Mouse (Mus musculus): ENCODE measurements around the gene Aoc2. TPM values are rescaled to one million over a fixed set of nuclear protein-coding genes. Genes with fewer than 3 reads are reported as not detected.
"Not testable (repeated sequence)": the region's sequence is repeated elsewhere in the genome, so short reads cannot be mapped to it uniquely, and the experiment has no call there.

Gene Aoc2
- polyA plus RNA-seq, 1 experiment from 2014 or later, result 2.7 TPM

DNA sequence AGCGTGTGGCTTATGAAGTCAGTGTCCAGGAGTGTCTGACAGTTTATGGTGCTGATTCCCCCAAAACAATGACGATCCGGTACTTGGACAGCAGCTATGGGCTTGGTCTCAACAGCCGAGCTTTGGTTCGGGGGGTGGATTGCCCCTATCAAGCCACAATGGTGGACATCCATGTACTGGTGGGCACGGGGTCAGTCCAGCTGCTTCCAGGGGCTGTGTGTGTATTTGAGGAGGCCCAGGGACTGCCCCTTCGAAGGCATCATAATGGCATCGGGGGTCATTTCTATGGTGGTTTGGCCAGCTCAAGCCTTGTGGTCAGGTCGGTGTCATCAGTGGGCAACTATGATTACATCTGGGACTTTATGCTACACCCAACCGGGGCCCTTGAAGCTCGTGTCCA is 1.3 kb downstream of the Aoc2 start:
- Histone ChIP-seq H3K9me3 (replicated peaks) (no peaks in the 10 kb centered on the region), H3K36me3 (peaks cover 63% of the 10 kb centered on the region), H3K27me3 (ENCODE audit: low read depth, poor library complexity, severe bottlenecking) (no peaks in the 10 kb centered on the region), H3K4me3 (no peak overlapping the region), H3K4me1 (peaks cover 7% of the 10 kb centered on the region; the same call in 1 of the 2 replicates), H3K27ac (no peak overlapping the region)
- DNase-seq (ENCODE audit: low spot score), result no peak
- 88% methylated on average over 11 of the region's 11 CpGs for WGBS

DNA sequence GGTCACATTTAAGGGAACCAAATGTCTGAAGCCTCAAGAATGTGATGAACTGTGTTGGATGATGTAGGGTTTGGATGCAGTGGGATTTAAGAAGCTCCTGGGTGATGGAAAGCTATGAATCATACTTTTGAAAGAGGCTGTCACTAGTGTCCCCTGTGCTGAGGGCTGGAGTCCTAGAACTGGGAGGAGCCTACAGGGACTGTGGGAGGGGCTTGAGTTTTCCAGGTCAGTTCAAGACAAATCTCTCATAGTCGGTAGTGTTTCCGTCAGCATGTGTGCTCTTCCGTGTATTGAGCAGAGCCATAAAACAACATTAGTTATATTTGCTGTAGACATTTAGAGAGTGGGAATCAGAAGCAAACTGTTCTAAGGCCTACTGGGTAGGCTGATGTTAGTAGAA is 2.4 kb downstream of the Aoc2 start:
- peaks cover 7% of the 10 kb centered on the region; the same call in 1 of the 2 replicates for H3K4me1 ChIP-seq
- H3K27me3 ChIP-seq (ENCODE audit: low read depth, poor library complexity, severe bottlenecking), result no peaks in the 10 kb centered on the region
- WGBS, result 55% methylated on average over 3 of the region's 3 CpGs
- peaks cover 52% of the 10 kb centered on the region for H3K36me3 ChIP-seq
- no peak overlapping the region for H3K4me3 ChIP-seq
- H3K9me3 ChIP-seq (replicated peaks), result no peaks in the 10 kb centered on the region
- no peak overlapping the region for H3K27ac ChIP-seq
- no peak for DNase-seq (ENCODE audit: low spot score)

DNA sequence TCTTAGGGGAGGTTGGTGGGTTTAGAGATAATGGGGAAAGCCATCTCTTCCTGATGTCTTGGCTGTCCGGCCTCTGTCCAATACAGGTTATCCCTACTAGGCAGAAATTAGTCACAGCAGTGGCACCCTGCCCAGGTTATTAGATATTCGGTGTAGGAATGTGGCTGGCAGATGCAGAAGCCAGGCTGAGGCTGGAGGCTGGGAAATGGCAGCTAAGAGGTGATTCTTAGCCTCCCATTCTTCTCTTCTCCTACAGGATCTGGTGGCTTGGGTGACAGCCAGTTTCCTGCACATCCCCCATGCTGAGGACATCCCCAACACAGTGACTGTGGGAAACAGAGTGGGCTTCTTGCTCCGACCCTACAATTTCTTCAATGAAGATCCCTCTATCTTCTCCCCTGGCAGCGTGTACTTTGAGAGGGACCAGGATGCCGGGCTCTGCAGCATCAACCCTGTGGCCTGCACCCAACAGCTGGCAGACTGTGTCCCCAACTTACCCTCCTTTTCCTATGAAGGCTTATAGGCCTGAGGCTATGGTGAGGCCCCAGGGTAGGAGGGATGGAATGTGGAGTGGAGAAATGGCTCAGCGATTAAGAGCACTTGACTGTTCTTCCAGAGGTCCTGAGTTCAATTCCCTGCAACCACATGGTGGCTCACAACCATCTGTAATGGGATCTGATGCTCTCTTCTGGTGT is 4.2 kb downstream of the Aoc2 start:
- H3K27ac ChIP-seq, result no peak overlapping the region
- H3K9me3 ChIP-seq (replicated peaks), result no peaks in the 10 kb centered on the region
- no peaks in the 10 kb centered on the region for H3K27me3 ChIP-seq (ENCODE audit: low read depth, poor library complexity, severe bottlenecking)
- peaks cover 16% of the 10 kb centered on the region for H3K4me1 ChIP-seq
- no peak for DNase-seq (ENCODE audit: low spot score)
- H3K4me3 ChIP-seq, result no peak overlapping the region
- WGBS, result 88% methylated on average over 6 of the region's 6 CpGs
- H3K36me3 ChIP-seq, result peaks cover 34% of the 10 kb centered on the region

DNA sequence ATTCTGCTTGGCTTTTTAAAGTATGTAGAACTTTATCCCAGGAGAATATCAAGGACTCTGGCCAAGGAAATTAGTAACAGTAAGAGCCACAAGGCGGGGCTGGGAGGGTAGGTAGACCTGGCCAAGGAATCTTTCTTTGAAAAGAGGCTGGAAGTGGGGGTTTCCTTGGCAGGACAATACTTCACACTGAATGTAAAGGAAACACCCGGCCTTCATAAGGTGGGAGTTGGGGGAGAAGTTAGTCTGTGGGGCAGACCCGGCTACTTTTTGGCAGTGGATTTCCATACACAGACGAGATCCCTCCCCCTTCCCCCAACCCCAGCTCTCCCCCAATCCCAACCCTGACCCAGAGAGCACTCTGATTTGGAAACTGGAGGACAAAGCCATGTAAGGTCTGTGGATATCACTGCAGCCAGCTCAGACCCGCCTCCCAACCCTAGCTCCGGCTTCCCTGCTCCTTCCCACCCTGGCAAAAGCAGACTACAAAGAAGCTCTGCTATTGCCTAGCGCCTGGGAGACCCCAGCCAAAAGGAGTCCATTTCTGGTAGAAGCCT is 5.6 kb downstream of the Aoc2 start, which contains the start of gene Aoc3:
Gene Aoc3, plus strand, starts transcription at position 235 of the 554 bp plus-strand sequence.
- no peak within 1 kb of the TSS for H3K4me3 ChIP-seq
- H3K9me3 ChIP-seq (replicated peaks), result no peaks in the 10 kb centered on the region
- H3K27me3 ChIP-seq (ENCODE audit: low read depth, poor library complexity, severe bottlenecking), result no peaks in the 10 kb centered on the region
- 78% methylated on average over 7 of the region's 7 CpGs for WGBS
- H3K27ac ChIP-seq, result no peak within 1 kb of the TSS
- H3K36me3 ChIP-seq, result peaks cover 20% of the 10 kb centered on the region
- DNase-seq (ENCODE audit: low spot score), result no peak
- H3K4me1 ChIP-seq, result peaks cover 23% of the 10 kb centered on the region

DNA sequence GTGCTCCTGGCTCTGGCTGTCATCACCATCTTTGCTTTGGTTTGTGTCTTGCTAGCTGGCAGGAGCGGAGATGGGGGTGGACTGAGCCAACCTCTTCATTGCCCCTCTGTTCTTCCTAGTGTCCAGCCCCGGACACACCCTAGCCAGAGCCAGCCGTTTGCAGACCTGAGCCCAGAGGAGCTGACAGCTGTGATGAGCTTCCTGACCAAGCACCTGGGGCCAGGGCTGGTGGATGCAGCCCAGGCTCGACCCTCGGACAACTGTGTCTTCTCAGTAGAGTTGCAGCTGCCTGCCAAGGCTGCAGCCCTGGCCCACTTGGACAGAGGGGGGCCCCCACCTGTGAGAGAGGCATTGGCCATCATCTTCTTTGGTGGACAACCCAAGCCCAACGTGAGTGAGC is 6.1 kb downstream of the Aoc2 start:
- not testable (repeated sequence) for H3K27me3 ChIP-seq (ENCODE audit: low read depth, poor library complexity, severe bottlenecking); H3K27ac ChIP-seq; H3K4me3 ChIP-seq; H3K9me3 ChIP-seq (replicated peaks); DNase-seq (ENCODE audit: low spot score)
- Histone ChIP-seq H3K36me3 (peaks cover 15% of the 10 kb centered on the region), H3K4me1 (peaks cover 28% of the 10 kb centered on the region)
- WGBS, result 87% methylated on average over 6 of the region's 6 CpGs

DNA sequence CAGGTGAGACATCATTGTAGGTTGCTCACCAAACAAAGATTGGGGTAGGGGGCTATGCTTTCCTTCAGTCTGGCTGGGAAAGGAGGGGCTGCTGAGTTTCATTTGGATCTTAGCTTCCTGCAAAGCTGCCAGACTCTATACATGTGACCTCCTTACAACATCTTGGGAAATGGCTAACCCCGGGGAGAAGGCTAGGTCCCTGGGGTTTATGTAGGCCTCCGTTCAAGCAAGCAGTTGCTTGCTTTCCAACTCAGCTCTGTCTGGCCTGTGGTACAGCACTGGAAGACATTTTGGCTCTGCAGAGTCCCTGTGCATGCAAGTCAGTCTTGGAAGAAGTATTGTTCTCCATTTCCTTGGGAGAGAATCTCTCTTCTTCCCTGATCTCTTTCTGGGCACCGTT is 7.7 kb downstream of the Aoc2 start:
- no peak for DNase-seq (ENCODE audit: low spot score)
- WGBS, result 85% methylated on average over 3 of the region's 3 CpGs
- Histone ChIP-seq H3K36me3 (peaks cover 7% of the 10 kb centered on the region; the same call in 1 of the 2 replicates), H3K4me1 (peaks cover 28% of the 10 kb centered on the region), H3K27ac (no peak overlapping the region), H3K4me3 (no peak overlapping the region), H3K9me3 (replicated peaks) (no peaks in the 10 kb centered on the region), H3K27me3 (ENCODE audit: low read depth, poor library complexity, severe bottlenecking) (no peaks in the 10 kb centered on the region)

DNA sequence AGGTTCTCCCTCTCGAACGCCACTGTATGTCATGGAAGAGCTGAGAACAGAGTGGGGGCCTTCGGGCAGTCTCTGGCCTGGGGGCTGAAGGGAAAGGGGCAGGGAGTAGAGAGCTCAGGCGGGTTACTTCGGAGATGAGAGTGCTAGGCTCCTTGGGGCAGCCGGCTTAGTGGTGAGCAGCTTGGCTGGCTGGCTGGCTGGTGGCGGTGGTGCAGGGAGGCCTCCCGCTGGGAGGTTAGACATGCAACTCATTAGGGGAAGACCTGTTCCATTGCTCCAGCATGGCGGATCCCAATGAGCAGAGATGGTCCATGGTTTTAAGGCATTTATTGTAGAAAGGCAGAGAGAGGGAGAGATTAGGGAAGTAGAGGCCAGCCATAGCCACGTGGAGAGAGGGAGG is 9.2 kb downstream of the Aoc2 start:
- WGBS, result 25% methylated on average over 10 of the region's 10 CpGs

DNA sequence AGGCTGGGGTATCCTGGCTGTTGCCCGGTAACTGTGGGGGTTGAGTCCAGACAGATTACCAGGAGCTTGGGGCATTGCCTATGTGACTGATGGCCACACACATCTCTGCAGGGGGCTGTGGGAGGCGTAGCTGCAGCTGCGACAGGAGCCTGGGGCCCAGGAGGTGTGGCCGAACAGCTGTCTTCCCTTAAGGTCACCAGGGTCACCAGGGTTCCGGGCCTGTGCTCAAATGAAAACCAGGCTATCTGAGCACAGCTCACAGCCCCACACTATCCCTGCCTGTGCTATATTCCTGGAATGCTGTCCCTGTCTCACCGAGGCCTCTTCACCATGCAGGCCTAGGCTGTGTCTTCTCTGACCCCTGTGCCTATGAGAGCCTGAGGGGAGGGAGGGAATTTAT is 9.7 kb downstream of the Aoc2 start:
- peak; percentile 83 for DNase-seq (ENCODE audit: low spot score)
- Histone ChIP-seq H3K27me3 (ENCODE audit: low read depth, poor library complexity, severe bottlenecking) (no peaks in the 10 kb centered on the region), H3K27ac (peak overlapping the region; percentile 77), H3K36me3 (no peaks in the 10 kb centered on the region), H3K4me3 (peak overlapping the region; percentile 19; the same call in 1 of the 2 replicates), H3K4me1 (peaks cover 42% of the 10 kb centered on the region), H3K9me3 (replicated peaks) (no peaks in the 10 kb centered on the region)
- WGBS, result 1% methylated on average over 6 of the region's 6 CpGs

More for the DNA sequence above, 9.2 kb downstream of the Aoc2 start:
- DNase-seq (ENCODE audit: low spot score), result peak; percentile 53
- Histone ChIP-seq H3K9me3 (replicated peaks) (no peaks in the 10 kb centered on the region), H3K27me3 (ENCODE audit: low read depth, poor library complexity, severe bottlenecking) (no peaks in the 10 kb centered on the region), H3K27ac (peak overlapping the region; percentile 77), H3K4me3 (peak overlapping the region; percentile 19; the same call in 1 of the 2 replicates), H3K36me3 (no peaks in the 10 kb centered on the region), H3K4me1 (peaks cover 42% of the 10 kb centered on the region)

DNA sequence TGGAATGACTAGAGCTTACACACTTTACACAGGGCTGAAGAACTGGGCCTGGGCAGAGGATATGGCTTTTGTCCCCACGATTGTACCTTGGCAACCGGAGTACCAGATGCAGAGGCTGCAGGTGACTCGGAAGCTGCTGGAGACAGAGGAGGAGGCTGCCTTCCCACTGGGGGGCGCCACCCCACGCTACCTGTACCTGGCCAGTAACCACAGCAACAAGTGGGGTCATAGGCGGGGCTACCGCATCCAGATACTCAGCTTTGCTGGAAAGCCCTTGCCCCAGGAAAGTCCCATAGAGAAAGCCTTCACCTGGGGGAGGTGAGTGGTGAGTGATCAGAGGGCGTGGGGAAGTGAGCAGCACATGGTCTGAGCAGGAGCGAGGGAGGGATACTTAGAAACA is 10.8 kb downstream of the Aoc2 start:
- DNase-seq (ENCODE audit: low spot score), result no peak
- Histone ChIP-seq H3K27me3 (ENCODE audit: low read depth, poor library complexity, severe bottlenecking) (no peaks in the 10 kb centered on the region), H3K9me3 (replicated peaks) (no peaks in the 10 kb centered on the region), H3K4me1 (peaks cover 42% of the 10 kb centered on the region), H3K4me3 (no peak overlapping the region), H3K36me3 (no peaks in the 10 kb centered on the region), H3K27ac (peak overlapping the region; percentile 56)
- WGBS, result 89% methylated on average over 9 of the region's 9 CpGs

DNA sequence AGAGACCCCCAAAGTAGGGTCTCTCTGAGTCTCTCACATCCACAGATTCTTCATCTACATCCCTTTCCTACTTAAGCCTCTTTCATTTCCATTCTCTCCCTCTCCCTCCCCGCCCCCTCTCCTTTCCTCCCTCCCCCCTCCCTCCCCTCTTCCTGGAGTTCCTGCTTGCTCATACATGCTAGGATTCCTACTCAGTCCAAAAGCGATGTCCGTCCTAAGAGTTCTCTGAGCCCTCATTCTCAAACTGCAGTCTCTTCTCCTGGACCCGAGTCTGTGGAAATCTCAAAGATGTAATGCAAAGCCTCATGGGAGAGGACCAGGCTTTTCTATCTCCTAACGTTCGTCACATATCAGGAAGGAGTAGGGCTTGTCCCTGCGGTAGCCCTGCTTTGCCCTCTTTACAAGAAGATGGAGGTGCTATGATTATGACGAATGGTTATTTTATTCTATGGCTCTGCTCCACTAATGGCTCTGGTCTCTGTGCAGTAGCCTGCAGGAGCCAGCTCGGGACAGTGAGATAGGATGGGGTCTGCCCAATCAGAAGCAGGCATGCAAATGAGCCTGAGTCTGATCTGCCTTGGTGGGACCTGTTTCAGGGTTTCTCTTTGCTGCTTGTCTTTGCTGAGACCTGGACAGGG is 13.4 kb downstream of the Aoc2 start:
- H3K27me3 ChIP-seq (ENCODE audit: low read depth, poor library complexity, severe bottlenecking), result no peaks in the 10 kb centered on the region
- peak; percentile 58 for DNase-seq (ENCODE audit: low spot score)
- peak overlapping the region; percentile 78 for H3K27ac ChIP-seq
- no peaks in the 10 kb centered on the region for H3K36me3 ChIP-seq
- H3K4me3 ChIP-seq, result peak overlapping the region; percentile 49
- H3K9me3 ChIP-seq (replicated peaks), result no peaks in the 10 kb centered on the region
- 2% methylated on average over 9 of the region's 9 CpGs for WGBS
- peaks cover 41% of the 10 kb centered on the region for H3K4me1 ChIP-seq

DNA sequence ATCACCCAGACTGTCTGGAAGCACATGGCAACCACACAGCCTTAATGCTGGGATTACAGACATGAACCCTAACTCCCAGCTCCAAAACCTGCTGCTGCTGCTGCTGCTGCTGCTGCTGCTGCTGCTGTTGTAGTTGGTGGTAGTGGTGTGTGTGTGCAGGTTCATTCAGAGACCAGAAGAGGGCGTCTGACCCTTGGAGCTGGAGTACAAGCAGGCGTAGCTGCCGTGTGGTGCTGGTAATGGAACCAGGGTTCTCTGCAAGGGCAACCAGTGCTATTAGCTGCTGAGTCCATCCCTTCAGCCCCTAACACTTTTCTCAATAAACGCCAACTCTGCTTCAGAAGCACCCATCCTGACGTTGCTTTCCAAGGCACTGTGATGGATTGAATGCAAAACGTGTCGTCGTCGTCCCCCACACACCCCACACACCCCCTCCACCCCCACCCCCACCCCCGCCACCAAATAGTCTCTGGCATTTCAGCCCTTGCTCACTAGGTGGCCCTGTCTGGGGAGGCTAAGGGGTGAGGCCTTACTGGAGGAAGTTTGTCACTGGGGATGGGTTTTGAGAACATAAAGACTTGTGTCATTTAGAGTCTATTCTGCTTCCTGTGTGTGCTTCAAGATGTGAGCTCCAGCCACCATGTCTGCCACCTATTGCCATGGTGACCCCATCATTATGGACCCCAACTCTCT is 22.4 kb downstream of the Aoc2 start:
- H3K4me1 ChIP-seq, result peaks cover 22% of the 10 kb centered on the region
- 72% methylated on average over 10 of the region's 10 CpGs for WGBS
- DNase-seq (ENCODE audit: low spot score), result no peak

DNA sequence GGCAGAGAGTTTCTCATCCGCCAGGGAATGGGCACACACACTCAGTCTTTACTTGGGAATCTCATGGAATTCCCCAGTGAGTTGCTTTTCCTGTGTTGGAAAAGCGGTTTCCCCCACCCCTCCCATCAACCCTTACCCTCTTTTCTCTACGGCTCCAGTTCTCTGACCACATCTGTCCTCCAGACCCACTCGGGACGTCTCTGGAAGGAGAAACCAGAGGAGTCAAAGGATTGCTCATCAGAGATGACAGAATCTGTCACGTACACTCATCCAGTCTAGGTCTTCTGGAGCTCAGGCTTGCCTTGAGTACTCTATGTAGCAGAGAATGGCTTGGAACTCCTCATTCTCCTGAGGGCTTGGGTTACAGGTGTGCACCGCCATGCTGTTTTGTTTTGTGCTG is 23.9 kb downstream of the Aoc2 start:
- Histone ChIP-seq H3K4me1 (peaks cover 24% of the 10 kb centered on the region), H3K27me3 (ENCODE audit: low read depth, poor library complexity, severe bottlenecking) (no peaks in the 10 kb centered on the region), H3K4me3 (no peak overlapping the region), H3K36me3 (no peaks in the 10 kb centered on the region), H3K27ac (peak overlapping the region; percentile 36; the same call in 1 of the 2 replicates), H3K9me3 (replicated peaks) (no peaks in the 10 kb centered on the region)
- WGBS, result 77% methylated on average over 7 of the region's 7 CpGs
- DNase-seq (ENCODE audit: low spot score), result no peak

More for the DNA sequence above, 22.4 kb downstream of the Aoc2 start:
- no peaks in the 10 kb centered on the region for H3K36me3 ChIP-seq
- no peak overlapping the region for H3K4me3 ChIP-seq
- H3K9me3 ChIP-seq (replicated peaks), result no peaks in the 10 kb centered on the region
- H3K27ac ChIP-seq, result no peak overlapping the region
- H3K27me3 ChIP-seq (ENCODE audit: low read depth, poor library complexity, severe bottlenecking), result no peaks in the 10 kb centered on the region

DNA sequence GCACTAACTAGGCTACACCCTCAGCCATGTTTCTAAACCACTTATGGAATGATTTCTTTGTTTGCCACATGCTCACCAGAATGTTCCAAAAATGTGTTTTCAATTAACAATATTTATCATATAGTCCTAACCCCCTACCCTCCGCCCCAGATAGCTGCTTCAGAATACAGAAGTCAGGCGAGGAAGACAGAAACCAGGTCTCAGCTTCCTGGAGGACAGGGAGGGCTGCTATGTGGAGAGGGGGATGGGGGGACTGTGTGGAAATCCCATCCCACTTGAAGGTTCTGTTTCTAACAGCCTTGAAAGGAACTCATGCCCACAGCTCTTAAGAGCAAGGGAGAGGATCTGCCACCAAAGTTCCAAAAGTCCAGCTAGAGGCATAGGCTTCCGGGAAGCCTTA is 24.4 kb downstream of the Aoc2 start:
- no peak for DNase-seq (ENCODE audit: low spot score)
- peaks cover 24% of the 10 kb centered on the region for H3K4me1 ChIP-seq
- H3K4me3 ChIP-seq, result no peak overlapping the region
- H3K36me3 ChIP-seq, result no peaks in the 10 kb centered on the region
- H3K9me3 ChIP-seq (replicated peaks), result no peaks in the 10 kb centered on the region
- WGBS, result 70% methylated on average over 3 of the region's 3 CpGs
- H3K27ac ChIP-seq, result peak overlapping the region; percentile 7; the same call in 1 of the 2 replicates
- H3K27me3 ChIP-seq (ENCODE audit: low read depth, poor library complexity, severe bottlenecking), result no peaks in the 10 kb centered on the region

All from limb, embryonic 10.5 days (tissue).